12 mouse cellular contexts compared by ENCODE assay signal in genomic region chr4:150938063-150938452, GRCm38 (mm10). TPM values are rescaled to one million over a fixed set of nuclear protein-coding genes. Genes with fewer than 3 reads are reported as not detected.
DNase-seq lines count a peak whose midpoint lies in the region; ATAC-seq and TF ChIP-seq lines count a peak whose summit lies in the region.
"Had no signal": no experiment of that assay in that cellular context is flagged by ENCODE, and none has a peak within 500 bp of the region (broad histone marks: within the 10 kb centered on the region; RNA-seq: fewer than 3 reads in every experiment).

No protein-coding gene starts in this region.

- H3K27ac ChIP-seq in forebrain, embryonic 11.5 days (ENCODE audit: low read depth, low read length), result no peak overlapping the region
- H3K27ac ChIP-seq in forebrain, embryonic 13.5 days, result no peak overlapping the region
- peak overlapping the region; percentile 68 for H3K27ac ChIP-seq in layer of hippocampus, adult 2 months
- peak overlapping the region; percentile 62; the same call in 1 of the 2 replicates for H3K27ac ChIP-seq in cortical plate, adult 2 months (ENCODE audit: insufficient read depth, low read length)
- no peak overlapping the region for H3K27ac ChIP-seq in neural tube, embryonic 14.5 days (ENCODE audit: low read depth, low read length)
- H3K27ac ChIP-seq: liver, embryonic 15.5 days had no signal

- TF ChIP-seq POLR2A in cortical plate, adult 2 months (IDR thresholded peaks at IDR 0.05; ENCODE audit: extremely low read depth, insufficient read depth, low read length), result no peak

- no peaks in the 10 kb centered on the region for H3K27me3 ChIP-seq in forebrain, embryonic 11.5 days (ENCODE audit: control insufficient read depth, insufficient read depth, low read length)
- 0 out of 2 replicates have a peak, but pooled peaks cover 2% of the 10 kb centered on the region for H3K27me3 ChIP-seq in forebrain, embryonic 13.5 days
- no peaks in the 10 kb centered on the region for H3K27me3 ChIP-seq in neural tube, embryonic 14.5 days (ENCODE audit: control insufficient read depth, insufficient read depth, low read length)
- H3K27me3 ChIP-seq: liver, embryonic 15.5 days had no signal

- WGBS in forebrain, embryonic 11.5 days, result 69% methylated on average over 14 of the region's 14 CpGs
- 64% methylated on average over 14 of the region's 14 CpGs for WGBS in forebrain, embryonic 13.5 days
- WGBS in neural tube, embryonic 14.5 days, result 69% methylated on average over 14 of the region's 14 CpGs

- no peaks in the 10 kb centered on the region for H3K36me3 ChIP-seq in forebrain, embryonic 11.5 days (ENCODE audit: control insufficient read depth, insufficient read depth, low read length)
- H3K36me3 ChIP-seq in forebrain, embryonic 13.5 days (ENCODE audit: poor library complexity, severe bottlenecking), result no peaks in the 10 kb centered on the region
- H3K36me3 ChIP-seq in neural tube, embryonic 14.5 days (ENCODE audit: control insufficient read depth, insufficient read depth, low read length), result no peaks in the 10 kb centered on the region
- H3K36me3 ChIP-seq: liver, embryonic 15.5 days had no signal

- H3K9ac ChIP-seq in forebrain, embryonic 11.5 days (ENCODE audit: low read length), result no peak overlapping the region
- no peak overlapping the region for H3K9ac ChIP-seq in forebrain, embryonic 13.5 days
- no peak overlapping the region for H3K9ac ChIP-seq in neural tube, embryonic 14.5 days (replicated peaks; ENCODE audit: low read depth, low read length)
- H3K9ac ChIP-seq: liver, embryonic 15.5 days had no signal

- H3K4me3 ChIP-seq in forebrain, embryonic 11.5 days (ENCODE audit: low read depth, low read length), result no peak overlapping the region
- no peak overlapping the region for H3K4me3 ChIP-seq in forebrain, embryonic 13.5 days
- peak overlapping the region; percentile 50 for H3K4me3 ChIP-seq in layer of hippocampus, adult 2 months
- H3K4me3 ChIP-seq in cortical plate, adult 2 months (ENCODE audit: insufficient read depth, low read length), result peak overlapping the region; percentile 20
- H3K4me3 ChIP-seq in neural tube, embryonic 14.5 days (ENCODE audit: low read depth, low read length), result no peak overlapping the region
- H3K4me3 ChIP-seq: liver, embryonic 15.5 days; myocyte had no signal

- no peak for ATAC-seq in forebrain, embryonic 11.5 days (replicated peaks; ENCODE audit: low FRiP score)
- ATAC-seq in forebrain, embryonic 13.5 days, result no peak
- no peak for ATAC-seq in neural tube, embryonic 14.5 days (ENCODE audit: low read depth)

- H3K4me2 ChIP-seq in forebrain, embryonic 11.5 days (ENCODE audit: low read depth, low read length, severe bottlenecking), result peak overlapping the region; percentile 12; the same call in 1 of the 2 replicates
- H3K4me2 ChIP-seq in forebrain, embryonic 13.5 days, result no peak overlapping the region
- peak overlapping the region; percentile 7; the same call in 1 of the 2 replicates for H3K4me2 ChIP-seq in neural tube, embryonic 14.5 days (ENCODE audit: low read depth, low read length)
- H3K4me2 ChIP-seq: liver, embryonic 15.5 days had no signal

- H3K4me1 ChIP-seq in forebrain, embryonic 11.5 days (replicated peaks; ENCODE audit: control insufficient read depth, insufficient read depth, low read length), result no peaks in the 10 kb centered on the region
- no peaks in the 10 kb centered on the region for H3K4me1 ChIP-seq in forebrain, embryonic 13.5 days
- H3K4me1 ChIP-seq in cortical plate, adult 2 months (ENCODE audit: control insufficient read depth, insufficient read depth, low read length), result peaks cover 6% of the 10 kb centered on the region
- H3K4me1 ChIP-seq in neural tube, embryonic 14.5 days (ENCODE audit: control insufficient read depth, insufficient read depth, low read length), result no peaks in the 10 kb centered on the region
- H3K4me1 ChIP-seq: liver, embryonic 15.5 days had no signal

- no peaks in the 10 kb centered on the region for H3K9me3 ChIP-seq in forebrain, embryonic 11.5 days (ENCODE audit: control insufficient read depth, low read length)
- H3K9me3 ChIP-seq in forebrain, embryonic 13.5 days (replicated peaks), result no peaks in the 10 kb centered on the region
- no peaks in the 10 kb centered on the region for H3K9me3 ChIP-seq in neural tube, embryonic 14.5 days (ENCODE audit: control insufficient read depth, low read length)
- H3K9me3 ChIP-seq: liver, embryonic 15.5 days had no signal

- no peak for DNase-seq in forebrain, embryonic 11.5 days (ENCODE audit: low spot score)
- DNase-seq in layer of hippocampus, adult 2 months (ENCODE audit: low spot score in 2 of 2), result no peak
- DNase-seq in layer of hippocampus, adult 9-10 months (ENCODE audit: low spot score), result no peak
- no peak for DNase-seq in left cerebral cortex, adult 9 months (ENCODE audit: low spot score in 2 of 2)
- no peak for DNase-seq in kidney, postnatal 4 days
- DNase-seq: gastrocnemius, postnatal 36 days had no signal

- no peak for TF ChIP-seq CTCF in layer of hippocampus, adult 2 months (conservative IDR thresholded peaks at IDR 0.05)
- no peak for TF ChIP-seq CTCF in cortical plate, adult 2 months (IDR thresholded peaks at IDR 0.05; ENCODE audit: extremely low read depth, insufficient read depth, low read length)

RNA-seq across cellular contexts. Expression of gene Tnfrsf9, which starts 23.7 kb away (rescaled TPM):
- polyA plus RNA-seq in forebrain, embryonic 11.5 days (2014; fragmentation: Nextera tagmentation; extraction: Ambion mirVana), result 0.19 TPM in 1 of 2 replicates, not detected in the other
- 0.13 and 0.16 TPM in 2 replicates for polyA plus RNA-seq in forebrain, embryonic 13.5 days (2015; fragmentation: Nextera tagmentation; extraction: Ambion mirVana)
- total RNA-seq in layer of hippocampus, adult 2 months (2021), result under 1 TPM; 0.39 to 0.41 TPM
- 0.71 and 0.74 TPM in 2 replicates for polyA plus RNA-seq in cortical plate, adult 2 months (2012; rRNA removed)
- polyA plus RNA-seq in neural tube, embryonic 14.5 days (2014; fragmentation: Nextera tagmentation; extraction: Ambion mirVana), result 0.22 and 0.43 TPM in 2 replicates

RNA-seq across cellular contexts. Expression of gene Park7, which starts 23.8 kb away (rescaled TPM):
- polyA plus RNA-seq in forebrain, embryonic 11.5 days (2014; fragmentation: Nextera tagmentation; extraction: Ambion mirVana), result 412 and 431 TPM in 2 replicates
- polyA plus RNA-seq in forebrain, embryonic 13.5 days (2015; fragmentation: Nextera tagmentation; extraction: Ambion mirVana), result 414 and 420 TPM in 2 replicates
- 100 to 1,000 TPM; 250 to 252 TPM for total RNA-seq in layer of hippocampus, adult 2 months (2021)
- 284 and 300 TPM in 2 replicates for polyA plus RNA-seq in cortical plate, adult 2 months (2012; rRNA removed)
- polyA plus RNA-seq in neural tube, embryonic 14.5 days (2014; fragmentation: Nextera tagmentation; extraction: Ambion mirVana), result 380 and 397 TPM in 2 replicates

RNA-seq across cellular contexts. Expression of gene Uts2, which starts 58.8 kb away (rescaled TPM):
- polyA plus RNA-seq in forebrain, embryonic 11.5 days (2014; fragmentation: Nextera tagmentation; extraction: Ambion mirVana), result not detected in 2 replicates
- not detected in 2 replicates for polyA plus RNA-seq in forebrain, embryonic 13.5 days (2015; fragmentation: Nextera tagmentation; extraction: Ambion mirVana)
- not detected for total RNA-seq in layer of hippocampus, adult 2 months (2021)
- not detected in 2 replicates for polyA plus RNA-seq in cortical plate, adult 2 months (2012; rRNA removed)
- 3.7 and 9.5 TPM in 2 replicates for polyA plus RNA-seq in neural tube, embryonic 14.5 days (2014; fragmentation: Nextera tagmentation; extraction: Ambion mirVana)
- total RNA-seq: gastrocnemius, postnatal 36 days; layer of hippocampus, adult 18-20 months had no signal
- polyA plus RNA-seq: liver, embryonic 15.5 days; myocyte had no signal

Comparison
In these comparisons a context has a peak if more than half of its experiments do, and no peak if none do; other contexts are left out.
1. H3K27ac ChIP-seq: peak in layer of hippocampus, adult 2 months (single experiment) and cortical plate, adult 2 months (single experiment); none in forebrain, embryonic 11.5 days (single experiment), forebrain, embryonic 13.5 days (single experiment) and neural tube, embryonic 14.5 days (single experiment).
2. H3K4me3 ChIP-seq: peak in layer of hippocampus, adult 2 months (single experiment) and cortical plate, adult 2 months (single experiment); none in forebrain, embryonic 11.5 days (single experiment), forebrain, embryonic 13.5 days (single experiment) and neural tube, embryonic 14.5 days (single experiment).